Mouse (Mus musculus): ENCODE measurements at regions not wholly inside any gene's neighbourhood (a gene's known extent, or its start where the extent isn't known, plus 50 kb on each side); places are given as distances from the start of the nearest gene placed in this dataset.

DNA sequence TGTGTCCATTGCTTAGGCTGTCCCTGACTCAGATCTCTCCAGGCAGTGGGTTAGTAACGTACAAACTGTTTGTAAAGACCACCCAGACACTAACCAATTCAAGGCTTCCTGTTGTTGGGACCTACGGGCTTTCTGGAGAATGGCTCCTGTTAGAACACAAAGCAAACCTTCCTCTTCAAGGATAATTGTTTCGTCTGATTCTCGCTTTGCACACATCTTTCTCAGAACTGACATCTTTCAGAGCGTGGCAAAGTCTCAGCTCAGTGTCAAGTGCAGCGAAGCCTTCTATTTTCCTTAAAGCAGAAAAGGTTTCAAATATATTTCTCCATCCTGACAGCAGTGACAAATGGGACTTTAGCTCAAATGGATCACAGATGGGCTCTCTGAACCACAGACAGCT lies 76.9 kb downstream of the Rps29 start:
- TF ChIP-seq CTCF (IDR thresholded peaks at IDR 0.05; ENCODE audit: insufficient read depth, low read depth, low read length) (no peak), POLR2A (IDR thresholded peaks at IDR 0.05; ENCODE audit: insufficient read depth, low read depth, low read length) (no peak)
